Mouse (Mus musculus) embryonic stem cell, embryonic (primary cell): ENCODE measurements around the gene Lcn9.

Source experiments
- CTCF ChIA-PET, 4 experiments: fragments of 300-600 bp in 2 of 4; fragments of 350-600 bp in 2 of 4; sonication (Branson Sonifier 250); formaldehyde crosslinking; loops; one replicate each; lab custom pipeline; 2022; ENCODE audit warnings: inconsistent platforms in 2 of 4; lab: Charles Lee
- POLR2A ChIA-PET, 4 experiments: fragments of 300-600 bp in 2 of 4; fragments of 350-600 bp in 2 of 4; sonication (Branson Sonifier 250); formaldehyde crosslinking; loops; one replicate each; lab custom pipeline; 2022; ENCODE audit warnings: antibody characterized with exemption in 4 of 4, inconsistent platforms in 1 of 4; lab: Charles Lee

Gene Lcn9

DNA sequence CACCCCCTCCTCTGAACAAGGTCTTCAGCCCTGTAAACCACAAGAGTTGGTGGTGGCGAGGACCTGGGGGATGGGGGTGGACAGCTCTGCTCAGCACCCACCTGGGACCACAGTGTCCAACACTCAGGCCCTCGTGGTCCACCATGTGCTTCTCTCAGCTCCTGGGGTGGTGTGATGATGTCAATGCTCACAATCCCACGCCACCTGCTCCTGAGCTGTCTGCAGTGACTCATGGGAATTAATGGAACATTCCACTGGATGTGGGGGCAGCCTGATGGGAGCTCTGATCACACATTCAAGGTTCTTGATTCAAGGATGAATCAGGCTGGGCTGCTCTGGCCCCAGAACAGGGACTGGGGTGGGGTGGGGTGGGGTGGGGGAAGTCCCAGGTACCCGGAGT is 19.2 kb downstream of the Lcn9 start:
- ChIA-PET CTCF (interaction anchor here in 2 of 4 experiments (0.6 to 1.6 kb wide), 2 partner anchors 46 to 210 kb away, joined by 4 to 5 read pairs; no protein-coding TSS in a partner anchor), POLR2A (interaction anchor here in 1 of 4 experiments (0.5 kb wide), 1 partner anchor 146 kb away, joined by 4 read pairs; no protein-coding TSS in a partner anchor)

DNA sequence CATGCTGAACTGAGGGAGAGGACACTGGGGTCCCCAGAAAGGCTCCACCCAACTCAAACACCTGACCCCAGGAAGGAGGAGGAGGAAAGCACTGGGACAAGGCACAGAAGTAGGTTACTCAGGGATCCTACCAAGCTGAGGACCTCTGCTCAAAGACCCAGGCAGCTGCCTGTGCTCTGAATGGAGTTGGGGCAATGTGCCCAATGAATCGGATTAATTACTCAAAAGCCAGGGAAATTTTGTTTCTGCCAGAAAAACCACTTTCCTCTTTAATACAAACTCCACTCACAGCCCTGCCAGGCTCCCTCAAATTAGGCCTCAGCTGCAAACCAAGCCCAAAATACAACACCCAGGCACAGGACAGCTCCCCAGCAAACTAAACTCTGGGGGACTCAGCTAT is 19.8 kb downstream of the Lcn9 start:
- ChIA-PET POLR2A (interaction anchor here in 1 of 4 experiments (0.5 kb wide), 1 partner anchor 147 kb away, joined by 4 read pairs; no protein-coding TSS in a partner anchor), CTCF (interaction anchor here in 1 of 4 experiments (1.6 kb wide), 1 partner anchor 45 kb away, joined by 4 read pairs; no protein-coding TSS in a partner anchor)

- ChIA-PET CTCF (interaction anchor here in 2 of 4 experiments (0.8 to 1.7 kb wide), 2 partner anchors 8 kb away, joined by 4 to 7 read pairs; no protein-coding TSS in a partner anchor), POLR2A (no interaction called here)
Measured at GRCm38 (mm10) chr2:25844097-25844496, 21.1 kb downstream of the Lcn9 start.

GRCm38 (mm10) chr2:25846516-25846915 is 23.6 kb downstream of the Lcn9 start:
- CTCF ChIA-PET: interaction anchor here in 3 of 4 experiments (0.8 to 1.7 kb wide), 8 partner anchors 9 to 387 kb away, joined by 3 to 9 read pairs (median 3); partner anchors contain the start of gene Ajm1 (in 1 of the 3)

DNA sequence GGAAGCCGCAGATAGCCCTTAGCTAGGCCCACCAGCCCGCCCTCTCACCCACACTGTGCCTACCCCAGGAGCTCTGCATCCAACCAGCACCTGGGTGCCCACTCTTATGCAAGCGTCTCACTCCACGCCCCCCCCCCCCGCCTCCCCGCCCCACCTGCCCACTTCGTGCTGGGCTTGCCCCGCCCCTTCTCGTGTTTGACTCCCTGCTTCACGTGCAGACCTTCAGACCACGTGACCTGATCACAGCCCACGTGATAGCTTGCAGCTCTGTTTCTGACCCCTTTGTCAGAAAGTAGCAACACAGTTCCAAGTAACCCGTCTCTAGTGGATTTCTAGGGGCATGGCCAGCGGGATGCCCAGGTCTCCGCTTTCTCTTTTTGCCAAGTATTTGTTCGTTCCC is 24.3 kb downstream of the Lcn9 start, which contains the start of gene Sohlh1:
TSS of gene Sohlh1 (minus strand) at position 23 of the 400 bp plus-strand sequence.
- ChIA-PET CTCF (interaction anchor here in 2 of 4 experiments (0.6 to 1.7 kb wide), 5 partner anchors 9 to 555 kb away, joined by 3 to 9 read pairs (median 3); no protein-coding TSS in a partner anchor), POLR2A (interaction anchor here in 3 of 4 experiments (0.5 to 1.2 kb wide), 5 partner anchors 13 to 318 kb away, joined by 3 read pairs; no protein-coding TSS in a partner anchor)

More at GRCm38 (mm10) chr2:25846516-25846915, 23.6 kb downstream of the Lcn9 start:
- POLR2A ChIA-PET: interaction anchor here in 2 of 4 experiments (0.6 to 1.2 kb wide), 4 partner anchors 73 to 463 kb away, joined by 3 read pairs; no protein-coding TSS in a partner anchor

GRCm38 (mm10) chr2:25850330-25850729 is 27.4 kb downstream of the Lcn9 start:
- ChIA-PET CTCF (interaction anchor here in 3 of 4 experiments (0.9 to 1.4 kb wide), 3 partner anchors 38 to 303 kb away, joined by 3 read pairs; no protein-coding TSS in a partner anchor), POLR2A (no interaction called here)

DNA sequence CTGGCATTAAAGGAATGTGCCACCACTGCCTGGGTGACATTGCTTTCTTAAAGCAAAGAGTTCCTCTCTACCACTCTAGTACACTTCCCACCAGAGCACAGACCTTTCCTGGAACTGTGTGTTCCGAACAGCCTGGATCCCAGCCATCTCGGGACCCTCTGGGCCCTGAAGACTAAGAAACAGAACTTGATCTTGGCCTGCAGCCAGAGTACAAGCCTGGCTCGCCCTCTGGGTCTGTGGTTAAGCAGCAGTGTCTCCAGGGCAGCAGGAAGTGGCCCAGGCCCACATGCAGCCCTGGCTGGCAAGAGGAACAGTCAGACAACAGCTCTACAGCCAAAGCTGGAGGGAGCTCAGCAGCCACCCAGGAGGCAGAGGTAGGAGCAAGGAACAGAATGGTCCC is 29.7 kb downstream of the Lcn9 start:
- CTCF ChIA-PET: no interaction called here
- POLR2A ChIA-PET: interaction anchor here in 2 of 4 experiments (0.9 to 1.8 kb wide), 4 partner anchors 10 to 288 kb away, joined by 3 to 4 read pairs (median 4); partner anchors contain the start of genes Camsap1 (in 1 of the 2) and Kcnt1 (in 1 of the 2)

- CTCF ChIA-PET: no interaction called here
- POLR2A ChIA-PET: no interaction called here
Measured at GRCm38 (mm10) chr2:25853998-25854397, 31.0 kb downstream of the Lcn9 start.

GRCm38 (mm10) chr2:25859891-25860290 is 36.9 kb downstream of the Lcn9 start:
- ChIA-PET CTCF (no interaction called here), POLR2A (no interaction called here)

DNA sequence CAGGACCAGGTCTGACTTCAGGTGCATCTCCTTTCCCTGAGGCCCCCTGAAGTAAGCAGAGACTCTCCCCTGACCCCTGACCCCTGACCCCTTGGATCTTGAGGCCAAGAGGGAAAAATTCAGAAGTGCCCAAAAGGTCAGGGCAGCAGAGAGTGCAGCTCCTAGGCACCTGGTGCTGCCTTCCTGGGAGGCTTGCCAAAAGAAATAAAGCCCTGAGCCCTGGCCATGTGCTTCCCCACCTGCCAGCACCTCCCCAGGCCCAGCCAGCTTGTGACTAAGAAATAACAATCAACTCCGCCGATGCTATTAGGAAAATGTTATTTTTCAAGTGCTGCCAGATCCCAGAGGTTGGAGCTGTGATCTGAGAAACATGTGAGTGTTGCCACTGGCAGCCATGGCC is 39.1 kb downstream of the Lcn9 start:
- POLR2A ChIA-PET: no interaction called here

GRCm38 (mm10) chr2:25862696-25863270 is 39.8 kb downstream of the Lcn9 start:
- CTCF ChIA-PET: no interaction called here
- POLR2A ChIA-PET: interaction anchor here in 2 of 4 experiments (0.8 to 1.7 kb wide), 8 partner anchors 10 to 928 kb away, joined by 3 to 8 read pairs (median 3); partner anchors contain the start of gene Arrdc1 (in 1 of the 2)

More for the DNA sequence above, 39.1 kb downstream of the Lcn9 start:
- CTCF ChIA-PET: no interaction called here

GRCm38 (mm10) chr2:25863337-25864131 is 40.6 kb downstream of the Lcn9 start, which contains the start of gene Kcnt1:
TSS of gene Kcnt1 (plus strand) at chr2:25863734.
- ChIA-PET CTCF (interaction anchor here (0.6 to 1.5 kb wide), 5 partner anchors 11 to 68 kb away, joined by 3 to 7 read pairs (median 4); no protein-coding TSS in a partner anchor), POLR2A (interaction anchor here in 2 of 4 experiments (0.6 to 1.7 kb wide), 11 partner anchors 10 to 929 kb away, joined by 3 to 8 read pairs (median 3); partner anchors contain the start of genes Arrdc1 (in 1 of the 2) and Camsap1 (in 1 of the 2))

- POLR2A ChIA-PET: interaction anchor here in 2 of 4 experiments (0.6 to 1.7 kb wide), 7 partner anchors 13 to 929 kb away, joined by 3 to 5 read pairs (median 3); partner anchors contain the start of genes Arrdc1 (in 1 of the 2) and Camsap1 (in 1 of the 2)
- CTCF ChIA-PET: interaction anchor here in 2 of 4 experiments (0.6 to 1.5 kb wide), 3 partner anchors 11 to 28 kb away, joined by 3 to 4 read pairs (median 4); no protein-coding TSS in a partner anchor
Measured at GRCm38 (mm10) chr2:25864230-25864629, 41.3 kb downstream of the Lcn9 start.

DNA sequence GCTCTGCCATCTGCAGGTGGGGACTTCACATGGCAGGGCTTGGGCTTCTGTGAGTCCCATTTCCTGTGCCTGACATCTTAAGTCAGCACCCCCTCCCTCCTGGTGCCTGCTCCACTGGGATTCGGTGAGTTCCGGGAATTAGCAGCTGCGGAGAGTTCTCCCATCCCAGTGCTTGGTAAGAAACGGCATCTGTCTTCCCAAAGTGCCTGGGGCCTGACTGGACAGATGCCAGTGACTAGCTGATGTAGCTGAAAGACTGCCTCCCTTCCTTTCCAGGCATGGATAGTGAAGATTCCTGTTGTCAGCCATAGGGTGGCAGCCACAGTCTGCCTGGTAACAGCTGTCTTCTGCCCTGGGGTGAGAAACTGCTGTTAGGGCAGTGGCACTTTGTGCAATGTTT is 42.5 kb downstream of the Lcn9 start:
- POLR2A ChIA-PET: no interaction called here

GRCm38 (mm10) chr2:25866656-25867055 is 43.7 kb downstream of the Lcn9 start:
- ChIA-PET POLR2A (no interaction called here), CTCF (no interaction called here)

More for the DNA sequence above, 42.5 kb downstream of the Lcn9 start:
- CTCF ChIA-PET: no interaction called here
